Mouse (Mus musculus): Measurements from ENCODE around the gene Asic2. TPM values are rescaled to one million over a fixed set of nuclear protein-coding genes. Genes with fewer than 3 reads are reported as not detected.
"Not testable (repeated sequence)": the region's sequence is repeated elsewhere in the genome, so short reads cannot be mapped to it uniquely, and the experiment has no call there.

The Asic2 gene
- polyA plus RNA-seq, 1 experiment = not detected

DNA sequence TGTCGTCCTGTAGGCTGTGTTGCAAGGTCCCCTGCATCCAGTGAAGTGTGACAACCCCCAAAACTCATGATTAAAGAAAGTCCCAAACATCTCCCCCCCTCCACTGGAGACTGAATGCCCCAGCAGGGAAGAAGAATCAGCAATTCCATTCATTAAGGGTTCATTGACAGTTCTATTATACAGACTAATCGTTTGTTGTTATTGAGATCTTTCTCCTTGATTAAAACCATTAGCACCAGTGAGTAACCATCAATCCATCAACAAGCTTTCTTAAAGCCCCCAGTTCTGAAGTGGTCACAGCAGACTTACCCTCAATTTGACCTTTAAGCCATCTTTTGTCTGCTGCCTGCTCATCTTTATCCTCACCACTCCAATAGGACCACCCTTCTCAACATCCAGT lies 688.2 kb downstream of the Asic2 start:
- TF ChIP-seq POLR2A (IDR thresholded peaks at IDR 0.05; ENCODE audit: borderline replicate concordance, control insufficient read depth, low read depth, low read length) (no peak), CTCF (IDR thresholded peaks at IDR 0.05; ENCODE audit: control insufficient read depth, insufficient read depth, low read length) (no peak)
- WGBS = 23% methylated on average over 2 of the region's 2 CpGs
- Histone ChIP-seq H3K4me3 (replicated peaks; ENCODE audit: control insufficient read depth, low read depth, low read length) (no peak overlapping the region), H3K27ac (ENCODE audit: control insufficient read depth, insufficient read depth, low read depth, low read length, poor library complexity) (no peak overlapping the region), H3K4me1 (ENCODE audit: control insufficient read depth, insufficient read depth, low read length) (no peaks in the 10 kb centered on the region)

DNA sequence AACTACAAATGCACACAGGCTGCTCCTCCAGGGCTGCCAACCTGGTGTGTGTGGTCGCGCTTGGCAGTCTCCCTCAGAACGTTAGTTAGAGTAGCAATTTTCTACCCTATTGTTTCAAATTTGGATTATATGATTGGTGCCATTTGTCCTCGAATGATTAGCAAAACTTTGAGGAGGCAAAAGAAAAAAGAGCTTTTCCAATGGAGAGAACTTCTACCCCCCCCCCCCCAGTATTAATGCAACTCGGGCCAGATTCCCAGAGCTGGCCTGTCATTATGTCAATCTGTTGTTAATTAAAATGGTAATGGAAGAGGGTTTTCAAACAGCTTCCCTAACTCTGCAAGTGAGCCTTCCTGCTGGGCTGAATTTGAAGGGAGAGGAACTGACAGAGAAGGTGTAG lies 690.9 kb downstream of the Asic2 start:
- TF ChIP-seq CTCF (IDR thresholded peaks at IDR 0.05; ENCODE audit: control insufficient read depth, insufficient read depth, low read length) = no peak
- no peak for TF ChIP-seq POLR2A (IDR thresholded peaks at IDR 0.05; ENCODE audit: borderline replicate concordance, control insufficient read depth, low read depth, low read length)
- Histone ChIP-seq H3K4me1 (ENCODE audit: control insufficient read depth, insufficient read depth, low read length) (no peaks in the 10 kb centered on the region), H3K27ac (ENCODE audit: control insufficient read depth, insufficient read depth, low read depth, low read length, poor library complexity) (no peak overlapping the region), H3K4me3 (replicated peaks; ENCODE audit: control insufficient read depth, low read depth, low read length) (no peak overlapping the region)
- 56% methylated on average over 5 of the region's 5 CpGs for WGBS

- H3K4me3 ChIP-seq (replicated peaks; ENCODE audit: control insufficient read depth, low read depth, low read length) = no peak overlapping the region
- H3K27ac ChIP-seq (ENCODE audit: control insufficient read depth, insufficient read depth, low read depth, low read length, poor library complexity) = no peak overlapping the region
- H3K4me1 ChIP-seq (ENCODE audit: control insufficient read depth, insufficient read depth, low read length) = no peaks in the 10 kb centered on the region
- 78% methylated on average over 16 of the region's 16 CpGs for WGBS
- TF ChIP-seq CTCF (IDR thresholded peaks at IDR 0.05; ENCODE audit: control insufficient read depth, insufficient read depth, low read length) (no peak), POLR2A (IDR thresholded peaks at IDR 0.05; ENCODE audit: borderline replicate concordance, control insufficient read depth, low read depth, low read length) (no peak)
Measured at GRCm38 (mm10) chr11:81272677-81273418, 695.4 kb downstream of the Asic2 start.

DNA sequence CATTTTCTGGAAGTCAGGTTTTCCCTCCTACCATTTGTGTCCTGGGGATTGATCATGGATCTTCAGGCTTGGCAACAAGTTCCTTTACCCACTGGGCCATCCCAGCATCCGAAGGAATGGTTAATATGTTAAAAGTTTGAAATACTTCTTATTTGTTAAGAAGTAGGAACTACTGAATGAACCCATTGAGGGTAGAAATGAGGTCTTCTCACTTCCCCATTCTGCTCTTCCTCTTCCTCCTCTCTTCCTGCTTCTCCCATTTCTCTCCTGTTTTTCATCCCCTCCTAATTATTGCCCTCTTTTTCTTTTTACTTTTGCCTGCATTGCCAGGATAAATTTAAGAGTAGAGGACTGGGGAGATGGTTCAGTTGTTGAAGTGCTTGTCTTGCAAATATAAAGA lies 696.8 kb downstream of the Asic2 start:
- 55% methylated on average over 1 of the region's 1 CpGs for WGBS
- no peak overlapping the region for H3K4me3 ChIP-seq (replicated peaks; ENCODE audit: control insufficient read depth, low read depth, low read length)
- TF ChIP-seq POLR2A (IDR thresholded peaks at IDR 0.05; ENCODE audit: borderline replicate concordance, control insufficient read depth, low read depth, low read length) (no peak), CTCF (IDR thresholded peaks at IDR 0.05; ENCODE audit: control insufficient read depth, insufficient read depth, low read length) (no peak)
- no peak overlapping the region for H3K27ac ChIP-seq (ENCODE audit: control insufficient read depth, insufficient read depth, low read depth, low read length, poor library complexity)
- no peaks in the 10 kb centered on the region for H3K4me1 ChIP-seq (ENCODE audit: control insufficient read depth, insufficient read depth, low read length)

DNA sequence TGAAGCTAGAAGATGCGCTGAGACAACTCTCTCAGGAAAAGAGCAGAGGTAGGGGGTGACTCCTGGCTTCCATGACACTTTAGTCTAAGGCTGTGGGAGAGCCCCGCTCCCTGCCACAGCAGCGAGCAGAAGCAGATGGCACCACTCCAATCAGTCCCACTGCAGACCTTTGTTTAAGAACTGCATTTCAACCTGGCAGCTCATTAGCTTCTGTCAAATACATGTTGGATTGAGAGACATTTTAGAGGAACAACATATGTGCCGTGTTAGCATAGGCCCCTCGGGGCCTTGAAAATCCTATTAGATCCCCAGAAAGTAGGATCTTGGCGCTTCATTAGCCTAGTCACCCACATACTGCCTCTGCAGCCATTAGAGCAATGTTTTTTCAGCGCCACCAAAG lies 697.7 kb downstream of the Asic2 start:
- Histone ChIP-seq H3K4me1 (ENCODE audit: control insufficient read depth, insufficient read depth, low read length) (no peaks in the 10 kb centered on the region), H3K4me3 (replicated peaks; ENCODE audit: control insufficient read depth, low read depth, low read length) (no peak overlapping the region), H3K27ac (ENCODE audit: control insufficient read depth, insufficient read depth, low read depth, low read length, poor library complexity) (no peak overlapping the region)
- TF ChIP-seq POLR2A (IDR thresholded peaks at IDR 0.05; ENCODE audit: borderline replicate concordance, control insufficient read depth, low read depth, low read length) = no peak
- TF ChIP-seq CTCF (IDR thresholded peaks at IDR 0.05; ENCODE audit: control insufficient read depth, insufficient read depth, low read length) = no peak
- WGBS = 73% methylated on average over 7 of the region's 7 CpGs

GRCm38 (mm10) chr11:81263757-81264156 lies 704.5 kb downstream of the Asic2 start:
- Histone ChIP-seq H3K27ac (ENCODE audit: control insufficient read depth, insufficient read depth, low read depth, low read length, poor library complexity) (no peak overlapping the region), H3K4me3 (replicated peaks; ENCODE audit: control insufficient read depth, low read depth, low read length) (no peak overlapping the region), H3K4me1 (ENCODE audit: control insufficient read depth, insufficient read depth, low read length) (no peaks in the 10 kb centered on the region)
- TF ChIP-seq CTCF (IDR thresholded peaks at IDR 0.05; ENCODE audit: control insufficient read depth, insufficient read depth, low read length) (no peak), POLR2A (IDR thresholded peaks at IDR 0.05; ENCODE audit: borderline replicate concordance, control insufficient read depth, low read depth, low read length) (no peak)
- 59% methylated on average over 2 of the region's 2 CpGs for WGBS

- 78% methylated on average over 1 of the region's 1 CpGs for WGBS
- Histone ChIP-seq H3K27ac (ENCODE audit: control insufficient read depth, insufficient read depth, low read depth, low read length, poor library complexity) (no peak overlapping the region), H3K4me3 (replicated peaks; ENCODE audit: control insufficient read depth, low read depth, low read length) (no peak overlapping the region), H3K4me1 (ENCODE audit: control insufficient read depth, insufficient read depth, low read length) (no peaks in the 10 kb centered on the region)
- no peak for TF ChIP-seq POLR2A (IDR thresholded peaks at IDR 0.05; ENCODE audit: borderline replicate concordance, control insufficient read depth, low read depth, low read length)
- no peak for TF ChIP-seq CTCF (IDR thresholded peaks at IDR 0.05; ENCODE audit: control insufficient read depth, insufficient read depth, low read length)
Measured at GRCm38 (mm10) chr11:81263193-81263592, 705.1 kb downstream of the Asic2 start.

- WGBS = 67% methylated on average over 3 of the region's 3 CpGs
- no peak overlapping the region for H3K27ac ChIP-seq (ENCODE audit: control insufficient read depth, insufficient read depth, low read depth, low read length, poor library complexity)
- no peaks in the 10 kb centered on the region for H3K4me1 ChIP-seq (ENCODE audit: control insufficient read depth, insufficient read depth, low read length)
- H3K4me3 ChIP-seq (replicated peaks; ENCODE audit: control insufficient read depth, low read depth, low read length) = no peak overlapping the region
- TF ChIP-seq CTCF (IDR thresholded peaks at IDR 0.05; ENCODE audit: control insufficient read depth, insufficient read depth, low read length) = no peak
- TF ChIP-seq POLR2A (IDR thresholded peaks at IDR 0.05; ENCODE audit: borderline replicate concordance, control insufficient read depth, low read depth, low read length) = no peak
Measured at GRCm38 (mm10) chr11:81261259-81261658, 707.0 kb downstream of the Asic2 start.

DNA sequence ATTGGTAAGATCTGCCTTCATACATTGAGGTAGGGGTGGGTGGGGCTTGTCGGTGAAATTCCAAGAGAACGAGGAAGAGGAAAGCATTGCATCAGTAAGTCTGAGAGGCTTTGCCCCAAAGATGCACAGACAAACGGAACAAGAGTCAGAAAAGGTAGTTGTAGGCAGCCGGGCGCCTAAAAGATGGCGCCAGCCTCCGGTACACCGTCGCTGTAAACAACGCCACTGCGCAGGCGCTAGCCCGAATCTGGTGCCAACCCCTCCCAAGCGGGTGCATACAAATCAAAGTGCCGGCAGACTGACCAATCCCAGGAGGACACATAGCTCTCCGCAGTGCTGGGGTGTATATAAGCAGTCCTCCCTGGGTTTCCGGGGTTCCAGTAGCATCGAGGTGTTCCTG lies 727.1 kb downstream of the Asic2 start:
- not testable (repeated sequence) for H3K4me3 ChIP-seq (replicated peaks; ENCODE audit: control insufficient read depth, low read depth, low read length); H3K4me1 ChIP-seq (ENCODE audit: control insufficient read depth, insufficient read depth, low read length)
- WGBS = 92% methylated on average over 18 of the region's 18 CpGs

More for the DNA sequence above, 727.1 kb downstream of the Asic2 start:
- not testable (repeated sequence) for H3K27ac ChIP-seq (ENCODE audit: control insufficient read depth, insufficient read depth, low read depth, low read length, poor library complexity)
